Mouse (Mus musculus) lung, adult 2 months (tissue): Measurements from ENCODE around the gene Cep112. TPM values are rescaled to one million over a fixed set of nuclear protein-coding genes. Genes with fewer than 3 reads are reported as not detected.
A peak's percentile ranks its signal among the peaks of the same experiment; 100 is the strongest.

ENCODE experiments used
- DNase-seq: peaks from one replicate; pipeline ENCODE4 v3.0.0; 2022
- H3K4me1 ChIP-seq: fragments of 200-500 bp; 2 replicates; pipeline ENCODE4 v1.6.1; 2011; ENCODE audit warnings: low read length; ENCODE audit not compliant: control insufficient read depth, insufficient read depth
- H3K4me3 ChIP-seq: fragments of 200-500 bp; replicated peaks from 2 replicates; pipeline ENCODE3; 2011; ENCODE audit warnings: low read depth, mild to moderate bottlenecking, control low read depth, low read length; ENCODE audit errors: extremely low read depth
- CTCF ChIP-seq: fragments of 200-500 bp; IDR thresholded peaks from 2 replicates; pipeline ENCODE4 v1.5.1; 2011; ENCODE audit warnings: mild to moderate bottlenecking, low read length, control low read depth; ENCODE audit not compliant: insufficient read depth
- POLR2A ChIP-seq: fragments of 200-500 bp; IDR thresholded peaks from 2 replicates; pipeline ENCODE4 v1.6.1; 2011; ENCODE audit warnings: low read depth, mild to moderate bottlenecking, control low read depth, low read length, borderline replicate concordance; ENCODE audit errors: extremely low read depth
- WGBS: fragments of 180-500 bp; shearing (Covaris S2); methylation state at CpG from one replicate; pipeline ENCODE4 v1.1.7; 2018; 5-methylcytosine and 5-hydroxymethylcytosine counted together
- polyA plus RNA-seq: library from polyadenylated mRNA; depleted of rRNA; stranded (reverse); fragments of >200 nt; gene quantifications from 2 replicates; pipeline ENCODE4 v1.2.3, GENCODE M21; 2012; rRNA removed

Cep112 gene
- 0.27 and 0.39 TPM in 2 replicates for polyA plus RNA-seq

- H3K4me1 ChIP-seq, result peaks cover 2% of the 10 kb centered on the region; the same call in 1 of the 2 replicates
- peak; percentile 93 for DNase-seq
- TF ChIP-seq CTCF (no peak), POLR2A (no peak)
- peak within 1 kb of the TSS; percentile 50 for H3K4me3 ChIP-seq
- WGBS, result under 1% methylated on average over 59 of the region's 61 CpGs
These were observed at the start of gene Cep112 for GRCm38 (mm10) chr11:108424889-108425591. TSS of gene Cep112 (plus strand) at chr11:108425192.

GRCm38 (mm10) chr11:108376815-108377214 is 48.2 kb upstream of the Cep112 start:
- TF ChIP-seq CTCF (no peak), POLR2A (no peak)
- 91% methylated on average over 7 of the region's 7 CpGs for WGBS
- Histone ChIP-seq H3K4me3 (no peak overlapping the region), H3K4me1 (peaks cover 2% of the 10 kb centered on the region; the same call in 1 of the 2 replicates)
- DNase-seq, result no peak

- TF ChIP-seq CTCF, result peak; percentile 93
- TF ChIP-seq POLR2A, result no peak
- 28% methylated on average over 19 of the region's 19 CpGs for WGBS
- Histone ChIP-seq H3K4me3 (peak overlapping the region; percentile 23), H3K4me1 (peaks cover 2% of the 10 kb centered on the region; the same call in 1 of the 2 replicates)
- DNase-seq, result peak; percentile 70
These were observed 47.2 kb upstream of the Cep112 start for GRCm38 (mm10) chr11:108377680-108378362.

- TF ChIP-seq CTCF (no peak), POLR2A (no peak)
- WGBS, result 66% methylated on average over 4 of the region's 4 CpGs
- Histone ChIP-seq H3K4me1 (peaks cover 2% of the 10 kb centered on the region; the same call in 1 of the 2 replicates), H3K4me3 (no peak overlapping the region)
- DNase-seq, result no peak
These were observed 46.6 kb upstream of the Cep112 start for GRCm38 (mm10) chr11:108378363-108378751.

- WGBS, result 76% methylated on average over 3 of the region's 3 CpGs
- no peak for DNase-seq
- H3K4me1 ChIP-seq, result peaks cover 2% of the 10 kb centered on the region; the same call in 1 of the 2 replicates
- TF ChIP-seq POLR2A (no peak), CTCF (no peak)
- H3K4me3 ChIP-seq, result no peak overlapping the region
These were observed 42.3 kb upstream of the Cep112 start for GRCm38 (mm10) chr11:108382664-108383063.

- TF ChIP-seq POLR2A (no peak), CTCF (no peak)
- no peak overlapping the region for H3K4me3 ChIP-seq
- 60% methylated on average over 4 of the region's 4 CpGs for WGBS
- H3K4me1 ChIP-seq, result no peaks in the 10 kb centered on the region
- no peak for DNase-seq
These were observed 39.9 kb upstream of the Cep112 start for GRCm38 (mm10) chr11:108384920-108385665.

GRCm38 (mm10) chr11:108385666-108386024 is 39.3 kb upstream of the Cep112 start:
- 93% methylated on average over 1 of the region's 1 CpGs for WGBS
- no peak for DNase-seq
- H3K4me1 ChIP-seq, result no peaks in the 10 kb centered on the region
- no peak overlapping the region for H3K4me3 ChIP-seq
- TF ChIP-seq CTCF (no peak), POLR2A (no peak)

GRCm38 (mm10) chr11:108395061-108395460 is 29.9 kb upstream of the Cep112 start:
- no peak for TF ChIP-seq CTCF
- no peak for TF ChIP-seq POLR2A
- WGBS, result 85% methylated on average over 9 of the region's 9 CpGs

GRCm38 (mm10) chr11:108396076-108396829 is 28.7 kb upstream of the Cep112 start:
- WGBS, result 61% methylated on average over 7 of the region's 7 CpGs
- TF ChIP-seq POLR2A, result no peak
- TF ChIP-seq CTCF, result no peak
- DNase-seq, result no peak
- Histone ChIP-seq H3K4me3 (no peak overlapping the region), H3K4me1 (no peaks in the 10 kb centered on the region)

More at GRCm38 (mm10) chr11:108395061-108395460, 29.9 kb upstream of the Cep112 start:
- Histone ChIP-seq H3K4me1 (no peaks in the 10 kb centered on the region), H3K4me3 (no peak overlapping the region)
- DNase-seq, result no peak
